Mouse (Mus musculus) MEL (cell line): ENCODE data around the gene Setd4. TPM values are rescaled to one million over a fixed set of nuclear protein-coding genes. Genes with fewer than 3 reads are reported as not detected.

Experiments used
- DNase-seq: peaks from one replicate; pipeline ENCODE4 v3.0.0; 2011; ENCODE audit warnings: low read depth, low spot score
- H3K27ac ChIP-seq: 2 replicates; pipeline ENCODE4 v1.5.1; 2012; ENCODE audit warnings: low read depth, mild to moderate bottlenecking, control low read depth, low read length, moderate library complexity; ENCODE audit not compliant: control insufficient read depth
- H3K27me3 ChIP-seq, 2 experiments: fragments of 150-350 bp in 1 of 2; sonication (generic) in 1 of 2; 2 replicates each; pipeline ENCODE4 v1.6.1; 2012; ENCODE audit warnings: low read length in 2 of 2, mild to moderate bottlenecking in 2 of 2, improper control_type of control experiment in 1 of 2, moderate library complexity in 1 of 2; ENCODE audit not compliant: insufficient read depth in 2 of 2, control insufficient read depth in 1 of 2
- H3K36me3 ChIP-seq, 2 experiments: 2 replicates each; pipeline ENCODE4 v1.6.1; 2012 to 2014; ENCODE audit warnings: low read length in 2 of 2, improper control_type of control experiment in 1 of 2, inconsistent platforms in 1 of 2, mild to moderate bottlenecking in 1 of 2; ENCODE audit not compliant: insufficient read depth in 2 of 2, control insufficient read depth in 1 of 2
- H3K4me1 ChIP-seq, 2 experiments: fragments of 150-350 bp in 1 of 2; sonication (generic) in 1 of 2; 2 replicates each; pipeline ENCODE4 v1.6.1; 2012; ENCODE audit warnings: low read length in 2 of 2, improper control_type of control experiment in 1 of 2, mild to moderate bottlenecking in 1 of 2; ENCODE audit not compliant: insufficient read depth in 2 of 2, control insufficient read depth in 1 of 2
- H3K4me3 ChIP-seq, 2 experiments: fragments of 150-350 bp in 1 of 2; sonication (generic) in 1 of 2; 2 replicates each; pipeline ENCODE4 v1.5.1; 2012; ENCODE audit warnings: low read depth in 2 of 2, low read length in 2 of 2, mild to moderate bottlenecking in 2 of 2, moderate library complexity in 2 of 2, control low read depth in 1 of 2, improper control_type of control experiment in 1 of 2; ENCODE audit not compliant: control insufficient read depth in 1 of 2, insufficient read depth in 1 of 2
- H3K79me2 ChIP-seq: 2 replicates; pipeline ENCODE4 v1.6.1; 2012; ENCODE audit warnings: mild to moderate bottlenecking, low read length, moderate library complexity; ENCODE audit not compliant: control insufficient read depth, poor library complexity, insufficient read depth
- H3K9ac ChIP-seq: 2 replicates; pipeline ENCODE4 v1.6.1; 2012; ENCODE audit warnings: low read depth, mild to moderate bottlenecking, control low read depth, low read length, moderate library complexity; ENCODE audit not compliant: control insufficient read depth, poor library complexity, severe bottlenecking
- H3K9me3 ChIP-seq: fragments of 150-350 bp; sonication (generic); replicated peaks from 2 replicates; pipeline ENCODE4 v1.6.1; 2012; ENCODE audit warnings: mild to moderate bottlenecking, low read length, improper control_type of control experiment, moderate library complexity; ENCODE audit not compliant: insufficient read depth
- BHLHE40 ChIP-seq: IDR thresholded peaks from 2 replicates; pipeline ENCODE4 v1.6.1; 2012; ENCODE audit warnings: low read depth, mild to moderate bottlenecking, inconsistent platforms, low read length, improper control_type of control experiment, borderline replicate concordance
- CHD1 ChIP-seq: IDR thresholded peaks from 2 replicates; pipeline ENCODE4 v1.6.1; 2012; ENCODE audit warnings: low read depth, mild to moderate bottlenecking, inconsistent platforms, low read length, improper control_type of control experiment
- CHD2 ChIP-seq: IDR thresholded peaks from 2 replicates; pipeline ENCODE4 v1.6.1; 2011; ENCODE audit warnings: low read length, improper control_type of control experiment
- E2F4 ChIP-seq: IDR thresholded peaks from 2 replicates; pipeline ENCODE4 v1.6.1; 2011; ENCODE audit warnings: low read depth, low read length, improper control_type of control experiment, borderline replicate concordance
- ELF1 ChIP-seq: IDR thresholded peaks from 2 replicates; pipeline ENCODE4 v1.6.1; 2014; ENCODE audit warnings: low read depth, mild to moderate bottlenecking, inconsistent platforms, low read length, improper control_type of control experiment, moderate library complexity
- EP300 ChIP-seq, 2 experiments: IDR thresholded peaks; 2 replicates each; pipeline ENCODE4 v1.6.1; 2011; ENCODE audit warnings: improper control_type of control experiment in 2 of 2, low read length in 2 of 2, low read depth in 1 of 2, mild to moderate bottlenecking in 1 of 2
- ETS1 ChIP-seq: IDR thresholded peaks from 2 replicates; pipeline ENCODE4 v1.6.1; 2012; ENCODE audit warnings: low read depth, mild to moderate bottlenecking, inconsistent platforms, low read length, improper control_type of control experiment, moderate library complexity
- GABPA ChIP-seq: IDR thresholded peaks from 2 replicates; pipeline ENCODE4 v1.6.1; 2012; ENCODE audit warnings: low read depth, mild to moderate bottlenecking, inconsistent platforms, low read length, improper control_type of control experiment, moderate library complexity
- GATA1 ChIP-seq: IDR thresholded peaks from 2 replicates; pipeline ENCODE4 v1.6.1; 2011; ENCODE audit warnings: low read depth, low read length, improper control_type of control experiment
- HCFC1 ChIP-seq: IDR thresholded peaks from 2 replicates; pipeline ENCODE4 v1.6.1; 2012; ENCODE audit warnings: low read depth, mild to moderate bottlenecking, inconsistent platforms, low read length, improper control_type of control experiment, moderate library complexity
- JUND ChIP-seq: IDR thresholded peaks from 2 replicates; pipeline ENCODE4 v1.6.1; 2011; ENCODE audit warnings: low read depth, mild to moderate bottlenecking, improper control_type of control experiment, low read length
- KAT2A ChIP-seq: conservative IDR thresholded peaks from 2 replicates; pipeline ENCODE4 v1.6.1; 2012; ENCODE audit warnings: low read depth, low read length, improper control_type of control experiment, inconsistent platforms
- MAFK ChIP-seq: IDR thresholded peaks from 2 replicates; pipeline ENCODE4 v1.6.1; 2011; ENCODE audit warnings: low read depth, mild to moderate bottlenecking, low read length, improper control_type of control experiment, borderline replicate concordance
- MAZ ChIP-seq: IDR thresholded peaks from 2 replicates; pipeline ENCODE4 v1.6.1; 2012; ENCODE audit warnings: low read depth, mild to moderate bottlenecking, inconsistent platforms, low read length, improper control_type of control experiment
- MEF2A ChIP-seq: IDR thresholded peaks from 2 replicates; pipeline ENCODE4 v1.6.1; 2014; ENCODE audit warnings: low read depth, mild to moderate bottlenecking, inconsistent platforms, low read length, improper control_type of control experiment; ENCODE audit not compliant: poor library complexity, insufficient replicate concordance, severe bottlenecking; ENCODE audit errors: extremely low read depth
- MXI1 ChIP-seq: IDR thresholded peaks from 2 replicates; pipeline ENCODE4 v1.6.1; 2011; ENCODE audit warnings: mild to moderate bottlenecking, low read depth, low read length, improper control_type of control experiment
- MYB ChIP-seq: IDR thresholded peaks from 2 replicates; pipeline ENCODE4 v1.6.1; 2011; ENCODE audit warnings: mild to moderate bottlenecking, low read depth, low read length, improper control_type of control experiment
- MYC ChIP-seq: IDR thresholded peaks from 2 replicates; pipeline ENCODE4 v1.6.1; 2011; ENCODE audit warnings: low read depth, mild to moderate bottlenecking, low read length, improper control_type of control experiment, moderate library complexity
- NELFE ChIP-seq: IDR thresholded peaks from 2 replicates; pipeline ENCODE4 v1.6.1; 2011; ENCODE audit warnings: low read depth, low read length, improper control_type of control experiment
- NRF1 ChIP-seq: IDR thresholded peaks from 2 replicates; pipeline ENCODE4 v1.6.1; 2014; ENCODE audit warnings: low read depth, mild to moderate bottlenecking, inconsistent platforms, low read length, improper control_type of control experiment, moderate library complexity; ENCODE audit not compliant: poor library complexity, insufficient read depth, severe bottlenecking
- POLR2A ChIP-seq, 2 experiments: IDR thresholded peaks; 2 replicates each; pipeline ENCODE4 v1.6.1; 2011 to 2012; ENCODE audit warnings: low read length in 2 of 2, mild to moderate bottlenecking in 2 of 2, control low read depth in 1 of 2, improper control_type of control experiment in 1 of 2, low read depth in 1 of 2, moderate library complexity in 1 of 2; ENCODE audit not compliant: control insufficient read depth in 1 of 2, insufficient read depth in 1 of 2, poor library complexity in 1 of 2
- POLR2AphosphoS2 ChIP-seq: IDR thresholded peaks from 2 replicates; pipeline ENCODE4 v1.6.1; 2011; ENCODE audit warnings: low read length, improper control_type of control experiment
- POLR2AphosphoS5 ChIP-seq: IDR thresholded peaks from 2 replicates; pipeline ENCODE4 v1.6.1; 2012; ENCODE audit warnings: low read depth, borderline replicate concordance, mild to moderate bottlenecking, inconsistent platforms, low read length, moderate library complexity, mixed read lengths
- RAD21 ChIP-seq: IDR thresholded peaks from 2 replicates; pipeline ENCODE4 v1.6.1; 2011; ENCODE audit warnings: mild to moderate bottlenecking, low read depth, low read length, improper control_type of control experiment
- RCOR1 ChIP-seq: IDR thresholded peaks from 2 replicates; pipeline ENCODE4 v1.6.1; 2012; ENCODE audit warnings: low read depth, mild to moderate bottlenecking, inconsistent platforms, low read length, improper control_type of control experiment
- SIN3A ChIP-seq: IDR thresholded peaks from 2 replicates; pipeline ENCODE4 v1.6.1; 2012; ENCODE audit warnings: low read length, improper control_type of control experiment, inconsistent platforms
- SMC3 ChIP-seq: IDR thresholded peaks from 2 replicates; pipeline ENCODE4 v1.6.1; 2011; ENCODE audit warnings: low read depth, low read length, improper control_type of control experiment
- TAL1 ChIP-seq: IDR thresholded peaks from 2 replicates; pipeline ENCODE4 v1.6.1; 2012; ENCODE audit warnings: mild to moderate bottlenecking, inconsistent platforms, low read length, moderate library complexity, mixed read lengths
- TBP ChIP-seq: IDR thresholded peaks from 2 replicates; pipeline ENCODE4 v1.8.0; 2011; ENCODE audit warnings: low read depth, low read length, improper control_type of control experiment
- TCF12 ChIP-seq: IDR thresholded peaks from 2 replicates; pipeline ENCODE4 v1.6.1; 2014; ENCODE audit warnings: low read depth, mild to moderate bottlenecking, inconsistent platforms, low read length, improper control_type of control experiment, moderate library complexity
- USF2 ChIP-seq, 2 experiments: IDR thresholded peaks; 2 replicates each; pipeline ENCODE4 v1.6.1; 2011 to 2012; ENCODE audit warnings: improper control_type of control experiment in 2 of 2, low read length in 2 of 2, borderline replicate concordance in 1 of 2, inconsistent platforms in 1 of 2, low read depth in 1 of 2, mild to moderate bottlenecking in 1 of 2; ENCODE audit not compliant: insufficient read depth in 1 of 2
- ZC3H11A ChIP-seq: IDR thresholded peaks from 2 replicates; pipeline ENCODE4 v1.6.1; 2012; ENCODE audit warnings: low read depth, mild to moderate bottlenecking, inconsistent platforms, low read length, improper control_type of control experiment
- ZKSCAN1 ChIP-seq: IDR thresholded peaks from 2 replicates; pipeline ENCODE4 v1.6.1; 2012; ENCODE audit warnings: low read depth, mild to moderate bottlenecking, inconsistent platforms, low read length, improper control_type of control experiment, moderate library complexity
- ZMIZ1 ChIP-seq: IDR thresholded peaks from 2 replicates; pipeline ENCODE4 v1.6.1; 2012; ENCODE audit warnings: low read depth, mild to moderate bottlenecking, inconsistent platforms, low read length, improper control_type of control experiment, moderate library complexity
- ZNF384 ChIP-seq: IDR thresholded peaks from 2 replicates; pipeline ENCODE4 v1.6.1; 2012; ENCODE audit warnings: low read depth, mild to moderate bottlenecking, inconsistent platforms, low read length, improper control_type of control experiment
- polyA plus RNA-seq, 2 experiments: library from polyadenylated mRNA; stranded (reverse) in 1 of 2; unstranded in 1 of 2; fragments of >175 nt in 1 of 2; fragments of >200 nt in 1 of 2; gene quantifications; 2 replicates each; pipeline versions ENCODE4 v1.2.1 to v1.2.4; 2012; ENCODE audit warnings: low replicate concordance in 2 of 2, low read depth in 1 of 2; ENCODE audit not compliant: insufficient read length in 2 of 2, insufficient read depth in 1 of 2, missing spikeins in 1 of 2
- total RNA-seq: library from RNA; depleted of rRNA; stranded (reverse); fragments of 300-350 nt; gene quantifications from 2 replicates; pipeline ENCODE4 v1.2.3, GENCODE M21; 2012; rRNA removed

The Setd4 gene
- total RNA-seq (17.7 and 19.1 TPM in 2 replicates), polyA plus RNA-seq (10 to 100 TPM in 1 of 2 experiments, not detected in 1; 14.1 TPM)

- peak; percentile 95 for DNase-seq
- Histone ChIP-seq H3K4me1 (peaks cover 0 to 7% of the 10 kb centered on the region in 2 experiments; a peak in 2 of 4 replicates), H3K9ac (peak within 1 kb of the TSS; percentile 80), H3K27me3 (no peaks in the 10 kb centered on the region), H3K27ac (peak within 1 kb of the TSS; percentile 70), H3K4me3 (peak within 1 kb of the TSS; percentile 59 to 72), H3K36me3 (peaks cover 2 to 12% of the 10 kb centered on the region in 2 experiments; a peak in 3 of 4 replicates), H3K9me3 (no peaks in the 10 kb centered on the region), H3K79me2 (peaks cover 12% of the 10 kb centered on the region)
- TF ChIP-seq TCF12 (peak; percentile 64), TAL1 (no peak), MXI1 (peak; percentile 86), MYC (peak; percentile 58; the same call in 1 of the 2 replicates), E2F4 (no peak), ZKSCAN1 (no peak), CHD2 (no peak), KAT2A (no peak), ZNF384 (peak; percentile 43; the same call in 1 of the 2 replicates), EP300 (IDR thresholded peaks at IDR 0.05; ENCODE audit: low read depth in 1 of 2, low read length in 2 of 2) (no peak), SMC3 (no peak), NELFE (peak; percentile 95), HCFC1 (peak; percentile 74), POLR2AphosphoS5 (peak; percentile 47), JUND (no peak), ZMIZ1 (peak; percentile 90), MEF2A (no peak), POLR2AphosphoS2 (peak; percentile 89), NRF1 (peak; percentile 87), ELF1 (peak; percentile 67), GABPA (no peak), MAZ (no peak), ZC3H11A (no peak), TBP (peak; percentile 65; the same call in 1 of the 2 replicates), MYB (no peak), RCOR1 (no peak), MAFK (no peak), POLR2A (IDR thresholded peaks at IDR 0.05; ENCODE audit: control insufficient read depth in 1 of 2, insufficient read depth in 1 of 2, low read depth in 1 of 2, low read length in 2 of 2, poor library complexity in 1 of 2) (peak; percentile 95 to 99), BHLHE40 (no peak), ETS1 (no peak), CHD1 (no peak), SIN3A (peak; percentile 67), RAD21 (no peak), GATA1 (no peak), USF2 (IDR thresholded peaks at IDR 0.05; ENCODE audit: borderline replicate concordance in 1 of 2, insufficient read depth in 1 of 2, low read depth in 1 of 2, low read length in 2 of 2) (no peak)
These were observed at the start of gene Setd4 for GRCm38 (mm10) chr16:93603439-93604212. Gene Setd4 (minus strand): TSS chr16:93604063.
